Mouse (Mus musculus) thymus, adult 18-20 months (tissue): ENCODE data around the gene Cacna1c.
A peak's percentile ranks its signal among the peaks of the same experiment; 100 is the strongest.

Experiments used
- DNase-seq, 2 experiments: peaks; one replicate each; pipeline ENCODE4 v3.0.0; 2022; ENCODE audit warnings: mixed read lengths in 2 of 2

The Cacna1c gene

DNA sequence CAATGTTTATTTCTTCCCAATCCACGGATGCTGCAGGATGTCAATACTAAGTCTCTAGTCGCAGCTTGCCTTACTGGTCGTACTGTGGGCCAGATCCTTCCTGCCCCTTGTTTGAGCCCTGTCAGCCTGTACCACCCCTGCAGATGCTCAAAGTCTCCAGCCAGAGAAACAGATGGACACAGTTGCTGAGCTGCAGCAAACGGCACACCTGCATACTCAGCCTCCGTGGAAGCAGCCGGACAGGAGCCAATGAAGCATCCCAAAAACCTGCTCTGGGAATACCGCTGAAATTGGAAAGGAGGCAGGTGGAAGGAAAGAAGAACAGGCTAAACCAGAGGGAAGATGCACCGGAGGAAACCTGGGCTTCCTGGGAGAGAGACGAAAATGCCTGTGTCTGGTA, 243.8 kb downstream of the Cacna1c start:
- no peak for DNase-seq

- DNase-seq: no peak
Observed at GRCm38 (mm10) chr6:118950190-118950589, 246.0 kb downstream of the Cacna1c start.

DNA sequence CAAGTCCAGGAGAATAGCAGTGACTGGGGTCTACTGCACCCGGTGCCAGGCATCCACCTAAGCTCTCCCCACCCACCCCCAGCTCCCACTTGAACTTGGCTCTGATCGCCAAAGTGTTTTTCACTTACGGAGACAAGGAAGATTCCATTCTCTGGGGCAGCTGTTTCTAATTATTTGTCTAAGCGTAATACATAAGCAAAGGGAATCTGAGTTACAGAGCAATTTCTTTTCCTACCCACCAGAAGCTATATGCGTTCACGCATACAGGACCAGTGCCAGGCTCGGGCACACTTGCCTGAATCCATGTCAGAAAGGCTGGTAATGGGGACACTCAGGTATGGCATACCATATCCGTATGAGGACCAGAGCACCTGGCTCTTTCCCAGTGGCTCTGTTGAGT, 248.9 kb downstream of the Cacna1c start:
- DNase-seq: no peak

- DNase-seq: no peak
Observed at GRCm38 (mm10) chr6:118946660-118947059, 249.6 kb downstream of the Cacna1c start.

- no peak for DNase-seq
Observed at GRCm38 (mm10) chr6:118944093-118944492, 252.1 kb downstream of the Cacna1c start.

GRCm38 (mm10) chr6:118941816-118942215, 254.4 kb downstream of the Cacna1c start:
- DNase-seq: no peak

DNA sequence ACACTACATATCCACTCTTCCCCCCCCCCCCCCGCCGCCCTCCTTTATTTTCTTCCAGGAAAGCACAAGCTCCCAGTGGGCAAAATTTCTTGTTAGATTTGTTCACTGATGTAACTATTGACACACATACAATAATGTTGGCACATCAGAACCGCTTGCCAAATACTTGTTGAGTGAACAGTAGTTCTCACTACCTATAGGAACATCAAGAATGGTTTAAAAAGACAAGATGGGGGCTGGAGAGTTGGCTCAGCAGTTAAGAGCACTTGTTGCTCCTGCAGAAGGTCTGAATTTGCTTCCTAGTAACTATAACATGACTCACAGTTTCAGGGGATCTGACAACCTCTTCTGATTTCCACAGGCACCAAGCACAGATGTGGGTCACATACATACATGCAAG, 255.2 kb downstream of the Cacna1c start:
- no peak for DNase-seq

- DNase-seq: no peak
Observed at GRCm38 (mm10) chr6:118939626-118940025, 256.6 kb downstream of the Cacna1c start.

- DNase-seq: no peak
Observed at GRCm38 (mm10) chr6:118938386-118939096, 257.7 kb downstream of the Cacna1c start.

- no peak for DNase-seq
Observed at GRCm38 (mm10) chr6:118937536-118937935, 258.7 kb downstream of the Cacna1c start.

GRCm38 (mm10) chr6:118935520-118936415, 260.4 kb downstream of the Cacna1c start:
- DNase-seq: no peak

- DNase-seq: peak; percentile 53 to 68
Observed at GRCm38 (mm10) chr6:118934243-118934902, 261.8 kb downstream of the Cacna1c start.

DNA sequence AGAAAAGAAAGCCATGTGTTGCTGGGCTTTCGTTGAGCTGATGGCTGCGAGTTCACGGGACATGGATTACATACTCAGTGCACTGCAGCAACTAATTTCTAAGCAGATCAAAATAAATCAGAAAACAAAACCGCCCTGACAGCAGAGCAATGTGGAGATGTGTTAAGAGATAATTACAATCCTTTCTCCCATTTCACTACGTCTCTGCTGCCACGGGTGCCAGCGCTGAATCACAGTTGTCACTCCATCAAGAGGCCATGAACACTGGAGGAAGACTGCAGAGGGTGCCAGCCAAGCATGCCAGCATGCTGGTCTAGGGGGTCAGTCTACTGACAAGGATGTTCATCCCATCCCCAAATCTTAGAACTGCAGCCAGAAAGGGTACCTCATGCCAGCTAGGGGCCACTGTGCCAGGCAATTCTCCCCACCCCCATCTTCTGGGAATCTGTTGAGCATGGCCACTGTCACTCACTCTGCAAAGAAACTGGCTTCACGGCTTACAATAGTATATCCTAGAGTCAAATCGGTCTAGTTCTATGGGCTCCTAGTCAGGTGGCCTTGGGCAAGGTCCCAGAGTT, 263.1 kb downstream of the Cacna1c start:
- DNase-seq: no peak

GRCm38 (mm10) chr6:118932002-118932700, 264.1 kb downstream of the Cacna1c start:
- DNase-seq: no peak

GRCm38 (mm10) chr6:118926669-118927068, 269.5 kb downstream of the Cacna1c start:
- DNase-seq: no peak

DNA sequence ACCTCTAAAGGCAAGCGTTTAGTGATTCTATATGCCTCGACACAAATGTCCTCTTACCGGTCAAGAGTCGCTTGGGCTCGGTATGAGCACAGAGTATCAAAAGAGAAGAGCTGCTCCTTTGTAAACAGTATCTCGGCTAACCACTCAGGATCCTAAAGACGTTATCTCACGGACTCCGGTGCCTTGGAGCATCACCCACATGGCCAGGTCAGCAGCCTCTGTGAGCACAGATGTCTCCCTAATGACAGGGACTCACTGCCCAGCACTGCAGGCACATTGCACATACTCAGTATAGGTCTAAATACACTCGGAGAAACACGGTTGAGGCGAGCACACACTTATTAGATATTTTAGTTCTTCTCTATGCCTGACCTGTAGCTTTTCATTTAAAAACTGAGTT, 271.8 kb downstream of the Cacna1c start:
- DNase-seq: no peak

DNA sequence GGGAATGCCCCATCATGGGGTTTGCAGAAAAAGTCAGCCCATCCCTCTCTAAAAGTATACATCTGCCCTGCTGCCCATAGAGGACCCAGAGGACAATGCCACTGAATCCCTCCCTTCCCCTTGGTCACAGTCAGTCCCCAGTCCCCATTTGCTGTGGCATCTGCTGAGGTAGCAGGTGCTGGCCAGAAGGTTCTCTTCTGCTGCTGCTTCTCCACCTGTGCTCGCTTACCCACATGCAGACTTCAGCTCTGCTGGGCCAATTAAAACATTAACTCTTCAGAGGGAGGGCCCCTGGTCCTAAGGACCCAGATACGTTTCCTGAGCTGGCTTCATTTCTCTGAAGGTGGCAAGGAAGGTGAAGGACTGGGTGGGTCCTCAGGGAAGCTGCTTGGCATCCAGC, 272.3 kb downstream of the Cacna1c start:
- DNase-seq: no peak

- DNase-seq: no peak
Observed at GRCm38 (mm10) chr6:118923212-118923577, 273.0 kb downstream of the Cacna1c start.

DNA sequence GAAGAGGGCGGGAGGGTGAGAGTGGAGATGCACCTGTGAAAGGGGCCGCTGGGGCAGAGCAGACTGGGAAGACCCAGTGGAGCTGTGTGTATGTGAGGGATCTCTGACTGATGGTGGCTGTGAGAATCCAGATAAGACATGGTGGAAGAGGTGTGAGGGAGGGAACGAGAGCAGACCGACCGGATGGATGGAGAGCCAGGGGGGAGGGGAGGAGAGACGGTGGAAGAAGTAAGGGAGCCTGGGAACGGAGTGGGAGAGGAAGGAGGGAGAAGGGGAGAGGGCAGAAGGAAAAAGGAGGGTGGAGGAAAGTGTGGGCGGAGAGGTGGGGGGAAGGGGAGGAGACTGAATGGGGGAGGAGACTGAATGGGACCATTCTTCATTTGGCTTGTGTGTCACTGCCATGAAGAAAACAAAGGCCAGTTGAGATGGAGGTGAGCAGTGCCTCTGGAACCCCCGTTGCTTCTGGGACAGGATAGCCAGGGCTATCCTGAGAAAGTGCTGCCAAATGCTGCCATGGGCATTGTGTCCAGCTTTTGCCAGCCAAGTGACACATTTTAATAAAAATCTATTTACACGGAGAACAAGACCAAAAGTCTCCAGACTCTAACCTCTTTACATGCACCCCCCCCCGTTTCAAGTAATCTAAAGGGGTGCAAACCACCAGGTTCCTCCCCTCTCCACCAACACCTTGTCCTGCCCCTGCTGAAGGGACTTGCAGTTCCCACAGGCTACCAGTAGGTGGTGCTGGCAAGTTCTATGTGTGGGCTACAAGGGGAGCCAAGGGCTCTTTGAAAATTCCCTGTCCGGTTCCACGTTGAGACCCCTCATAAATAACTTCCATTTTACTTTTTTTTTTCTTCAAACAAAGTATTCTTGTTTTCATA, 273.6 kb downstream of the Cacna1c start:
- DNase-seq: peak; percentile 53 to 56

DNA sequence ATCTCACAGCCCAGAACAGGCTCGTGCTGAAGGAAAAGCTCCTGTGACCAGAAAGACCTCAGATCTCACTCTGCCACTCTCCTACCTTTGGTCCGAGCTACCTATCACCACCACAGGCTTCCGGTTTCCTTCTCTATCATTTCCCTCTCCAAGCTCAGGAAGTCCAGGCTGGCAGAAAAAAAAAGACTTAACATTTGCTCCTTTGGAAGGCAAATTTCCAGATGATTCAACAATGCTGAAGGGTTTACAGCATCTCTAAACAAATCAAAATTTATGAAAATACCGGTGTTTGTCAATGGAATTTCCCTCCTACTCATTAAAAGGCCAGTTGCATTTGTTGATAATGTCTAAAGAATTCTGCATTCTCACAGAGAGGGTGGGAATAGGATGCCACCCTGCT, 288.0 kb downstream of the Cacna1c start:
- DNase-seq: no peak

DNA sequence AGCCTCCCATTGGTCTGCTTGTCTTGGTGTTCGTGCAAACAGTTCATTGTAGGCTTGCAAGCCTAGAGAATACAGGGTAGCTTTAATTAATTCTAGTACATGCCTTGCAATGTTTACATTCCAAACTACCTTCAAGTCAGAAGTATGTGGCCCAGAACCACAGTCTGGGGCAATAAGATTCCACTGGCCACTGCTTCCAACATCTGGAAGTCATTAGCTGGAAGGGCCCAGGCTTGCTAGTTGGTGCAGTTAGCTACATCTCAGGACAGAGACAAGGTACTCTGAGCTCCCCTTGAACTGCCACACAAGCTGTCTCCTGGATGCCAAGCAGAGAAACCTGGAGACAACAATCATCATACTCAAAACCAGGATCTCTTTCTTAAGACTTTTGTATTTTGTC, 288.5 kb downstream of the Cacna1c start:
- DNase-seq: no peak

DNA sequence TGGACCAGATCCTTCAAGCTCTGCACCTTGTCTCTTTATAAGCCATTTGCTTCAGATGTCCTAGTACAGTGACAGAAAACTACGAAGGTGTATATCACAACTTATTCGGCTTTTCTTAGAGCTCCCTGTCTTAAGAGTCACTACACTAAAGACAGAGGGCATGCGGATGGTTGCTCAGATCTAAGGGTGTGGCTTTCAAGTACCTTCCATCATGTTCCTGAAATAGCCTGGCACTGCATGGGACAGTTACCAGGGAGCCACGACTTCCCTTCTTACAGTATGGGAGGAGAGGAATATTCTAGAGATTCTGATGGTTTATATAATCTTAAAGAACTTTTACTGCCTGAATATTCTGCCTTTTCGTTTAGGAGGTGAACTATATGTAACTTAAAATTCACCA, 289.3 kb downstream of the Cacna1c start:
- DNase-seq: no peak
